Mouse (Mus musculus) sigmoid colon, adult 10 weeks (tissue): ENCODE results near the gene Retnlg. TPM values are rescaled to one million over a fixed set of nuclear protein-coding genes. Genes with fewer than 3 reads are reported as not detected.

ENCODE experiments used
- polyA plus RNA-seq: library from polyadenylated mRNA; stranded (reverse); fragments of 350-450 nt; fragmentation: Illumina TruSeq; extraction: RNeasy Lipid Tissue Mini Kit (QIAGEN cat#74804); gene quantifications from one replicate; pipeline ENCODE4 v1.2.3, GENCODE M21; 2014; ENCODE audit warnings: low read depth, low replicate concordance

Gene Retnlg
- 1.9 TPM for polyA plus RNA-seq

GRCm38 (mm10) chr16:48872321-48872720 is at the start of gene Retnlg:
Gene Retnlg (plus strand): TSS chr16:48872621.

GRCm38 (mm10) chr16:48842266-48842665 is 30.2 kb upstream of the Retnlg start, which contains the start of gene Retnla:
Gene Retnla (plus strand): TSS chr16:48842551.

Other genes starting within 250 kb of the Retnlg start
- gene Trat1, start 100.6 kb upstream of the Retnlg start, polyA plus RNA-seq = 0.54 TPM
- 87.3 TPM for gene Retnlb, start 55.8 kb upstream of the Retnlg start, polyA plus RNA-seq
- 32.5 TPM for gene Retnla, start 30.1 kb upstream of the Retnlg start, polyA plus RNA-seq
- 25.9 TPM for gene Dzip3, start 121.5 kb downstream of the Retnlg start, polyA plus RNA-seq
- gene Cip2a, start 121.6 kb downstream of the Retnlg start, polyA plus RNA-seq = 38.0 TPM
- gene Myh15, start 184.9 kb downstream of the Retnlg start, polyA plus RNA-seq = not detected